Mouse (Mus musculus) c-Kit-positive CD71-positive TER-119-negative erythroid progenitor cells, embryonic 14.5 days (primary cell): ENCODE measurements around the gene Iqsec1.

ENCODE experiments used
- DNase-seq: peaks from one replicate; pipeline ENCODE4 v3.0.0-alpha.2; 2013; ENCODE audit warnings: low read depth

Iqsec1 gene

DNA sequence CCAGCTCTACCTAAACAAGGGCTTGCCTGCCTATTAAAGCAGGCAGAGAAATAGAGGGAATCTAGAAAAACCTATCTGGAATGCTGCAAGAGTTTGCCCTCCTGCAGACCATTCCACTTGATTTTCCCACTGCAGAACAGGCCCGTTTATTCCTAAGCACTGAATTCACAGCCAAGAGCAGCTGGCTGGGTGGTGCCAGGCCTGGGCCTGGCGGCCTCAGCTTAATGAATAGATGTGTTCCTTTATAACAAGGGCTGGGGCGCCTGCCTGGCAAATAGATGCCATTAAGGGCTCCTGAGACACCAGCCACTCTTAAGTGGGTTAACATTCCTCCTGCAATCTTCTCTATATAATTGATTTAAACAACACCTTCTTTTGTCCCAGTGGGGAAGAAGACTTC, 265.5 kb downstream of the Iqsec1 start:
- no peak for DNase-seq

DNA sequence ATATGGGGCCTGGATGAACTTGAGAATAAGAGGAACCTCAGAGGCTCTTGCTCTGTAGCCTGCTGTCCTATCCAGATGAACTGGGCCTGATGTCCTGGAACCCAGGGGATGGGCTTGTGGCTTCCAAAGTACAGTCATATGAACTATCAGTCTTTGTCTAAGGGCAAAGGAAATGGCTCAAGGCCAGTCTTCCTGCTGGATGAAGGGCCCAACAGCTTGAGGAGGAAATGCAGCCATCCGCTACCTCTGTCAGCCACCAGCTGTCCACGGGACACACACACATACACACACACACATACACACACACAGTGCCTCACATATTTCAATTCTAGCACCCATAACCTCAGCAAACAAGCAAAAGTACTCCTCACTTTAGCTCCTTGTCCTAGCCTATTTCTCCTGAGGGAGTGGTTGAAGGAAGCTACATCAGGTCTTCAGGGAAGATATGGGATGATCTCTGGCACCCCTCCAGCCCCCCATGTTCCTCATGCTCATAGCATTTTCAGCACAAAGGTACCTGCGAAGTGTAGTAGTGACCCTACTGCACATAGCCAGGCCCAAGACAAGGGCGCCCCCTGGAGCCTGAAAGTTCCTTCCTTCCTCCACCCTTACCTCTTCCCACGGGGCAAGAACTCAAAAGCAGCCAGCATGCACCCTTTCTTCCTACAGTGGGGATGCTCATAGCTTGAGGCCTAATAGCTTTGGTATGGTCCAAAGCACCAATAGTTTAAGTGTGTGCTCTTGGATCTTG, 267.3 kb downstream of the Iqsec1 start:
- peak; percentile 58 for DNase-seq

DNA sequence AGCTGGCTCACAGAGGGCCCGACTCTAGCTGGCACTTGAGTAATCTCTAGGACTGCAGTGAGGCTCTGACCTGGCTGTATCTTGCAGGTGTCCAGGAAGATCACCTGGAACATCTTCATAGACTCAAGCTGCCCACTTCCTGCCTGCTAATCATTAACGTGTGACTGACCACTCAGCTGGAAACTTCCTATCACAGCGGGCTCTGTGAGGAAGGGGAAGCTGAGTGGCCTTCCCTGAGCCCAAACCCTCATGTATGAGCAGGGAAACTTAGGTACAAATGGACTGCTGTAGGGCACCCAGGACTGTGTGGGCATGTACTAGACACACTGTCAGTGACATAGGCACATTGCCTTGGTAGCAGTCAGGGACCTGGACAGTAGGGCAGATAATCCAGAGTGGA, 268.3 kb downstream of the Iqsec1 start:
- DNase-seq = no peak

DNA sequence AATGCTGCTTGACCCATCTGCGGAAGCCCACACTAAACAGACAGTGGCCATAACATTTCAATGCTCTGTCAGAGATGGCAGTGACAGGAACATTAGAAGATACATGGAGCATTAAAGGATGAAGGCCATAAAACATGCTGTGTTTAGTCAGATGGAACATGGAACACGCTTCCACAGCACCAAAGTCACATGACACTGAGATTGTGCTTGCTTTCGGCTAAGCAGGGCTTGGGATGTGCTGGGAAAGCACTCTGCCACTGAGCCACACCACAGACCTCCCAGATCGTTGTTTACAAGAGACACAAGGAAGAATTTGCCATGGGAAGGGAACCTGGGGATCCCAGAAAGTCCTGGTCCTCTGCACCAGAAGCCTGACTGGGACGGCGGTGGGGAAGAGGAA, 269.1 kb downstream of the Iqsec1 start:
- DNase-seq = no peak

DNA sequence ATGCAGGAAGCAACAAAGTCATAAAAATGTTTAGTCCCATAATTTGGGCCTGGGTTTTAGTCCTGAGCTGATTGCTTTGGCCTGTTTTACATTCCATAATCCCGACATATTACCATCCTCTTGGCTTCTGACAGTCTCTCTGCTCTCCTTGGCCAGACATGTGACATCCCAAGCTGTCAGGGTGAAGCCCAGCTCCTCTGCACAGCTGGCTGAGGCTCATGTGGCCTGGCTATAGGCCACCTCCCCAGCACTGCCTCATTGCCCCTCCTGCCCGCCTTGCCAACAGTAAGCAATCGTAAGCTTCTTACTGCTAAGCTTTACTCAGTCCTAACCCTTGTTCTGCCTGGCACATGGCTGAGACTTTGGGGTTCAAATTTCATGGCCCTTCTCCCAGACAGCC, 270.0 kb downstream of the Iqsec1 start:
- DNase-seq = no peak

DNA sequence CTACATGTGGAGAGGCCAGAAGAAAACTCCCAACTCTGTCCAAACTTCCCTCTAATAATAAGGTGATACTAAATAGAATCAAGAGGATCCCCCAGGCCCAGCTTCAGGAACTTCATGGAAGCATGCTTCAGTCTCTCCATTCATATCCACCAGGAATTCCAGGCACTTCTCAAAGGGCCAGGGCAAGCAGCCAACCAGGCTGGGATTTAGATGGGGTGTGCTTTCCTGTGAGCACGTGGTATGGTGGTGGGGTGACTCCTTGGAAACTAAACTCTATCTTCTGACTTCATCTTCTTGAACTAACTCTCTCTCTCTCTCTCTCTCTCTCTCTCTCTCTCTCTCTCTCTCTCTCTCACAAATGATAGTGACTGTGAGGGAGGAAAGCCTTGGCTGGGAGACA, 270.8 kb downstream of the Iqsec1 start:
- no peak for DNase-seq

DNA sequence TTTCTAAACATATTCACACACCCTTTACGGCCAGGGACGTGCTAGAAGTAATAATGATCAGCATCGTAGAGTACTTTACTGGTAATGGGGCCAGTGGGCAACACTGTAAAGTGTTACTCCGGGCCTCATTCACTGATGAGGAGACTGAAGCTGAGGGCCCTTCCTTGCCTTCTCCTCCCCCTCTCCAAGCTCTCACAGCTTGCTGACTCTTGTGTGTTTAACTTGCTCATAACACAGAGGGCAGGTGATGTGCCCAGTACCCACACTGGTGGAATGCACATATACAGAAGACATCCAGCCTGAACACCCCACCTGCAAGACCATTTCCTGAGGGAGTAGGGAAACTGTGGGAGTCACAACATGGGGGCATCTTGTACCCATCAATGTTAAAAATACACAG, 271.6 kb downstream of the Iqsec1 start:
- DNase-seq = no peak

DNA sequence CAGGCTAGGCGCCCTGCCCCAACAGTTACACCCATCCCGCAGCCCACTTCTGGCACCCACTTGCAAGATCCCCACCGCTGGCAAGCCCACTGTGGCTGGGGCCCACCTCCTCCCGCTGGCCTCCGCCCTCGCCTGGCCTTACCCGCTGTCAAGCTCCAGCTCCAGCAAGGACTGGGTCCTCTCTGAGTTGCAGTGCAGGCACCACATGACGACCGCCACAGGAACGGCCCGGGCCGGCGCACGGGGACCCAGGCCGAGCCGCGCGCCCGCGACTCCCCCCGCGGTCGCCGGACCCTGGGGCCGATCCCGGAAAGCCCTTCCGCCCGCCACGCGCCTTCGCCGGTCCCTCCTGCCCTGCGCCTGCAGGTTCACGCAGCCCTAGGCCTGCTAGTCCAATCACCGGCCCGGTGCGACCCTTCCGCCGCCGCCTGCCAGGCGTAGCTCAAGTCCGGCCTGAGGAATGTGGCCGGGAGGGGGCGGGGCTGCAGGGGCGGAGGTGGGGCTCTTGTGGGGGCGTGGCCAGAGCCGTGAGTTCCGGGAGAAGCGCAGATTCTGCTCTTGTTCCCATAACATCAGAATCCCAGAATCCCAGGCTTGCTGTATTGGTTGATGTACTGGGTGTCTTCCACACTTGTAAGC, 272.3 kb downstream of the Iqsec1 start:
- peak; percentile 56 for DNase-seq

DNA sequence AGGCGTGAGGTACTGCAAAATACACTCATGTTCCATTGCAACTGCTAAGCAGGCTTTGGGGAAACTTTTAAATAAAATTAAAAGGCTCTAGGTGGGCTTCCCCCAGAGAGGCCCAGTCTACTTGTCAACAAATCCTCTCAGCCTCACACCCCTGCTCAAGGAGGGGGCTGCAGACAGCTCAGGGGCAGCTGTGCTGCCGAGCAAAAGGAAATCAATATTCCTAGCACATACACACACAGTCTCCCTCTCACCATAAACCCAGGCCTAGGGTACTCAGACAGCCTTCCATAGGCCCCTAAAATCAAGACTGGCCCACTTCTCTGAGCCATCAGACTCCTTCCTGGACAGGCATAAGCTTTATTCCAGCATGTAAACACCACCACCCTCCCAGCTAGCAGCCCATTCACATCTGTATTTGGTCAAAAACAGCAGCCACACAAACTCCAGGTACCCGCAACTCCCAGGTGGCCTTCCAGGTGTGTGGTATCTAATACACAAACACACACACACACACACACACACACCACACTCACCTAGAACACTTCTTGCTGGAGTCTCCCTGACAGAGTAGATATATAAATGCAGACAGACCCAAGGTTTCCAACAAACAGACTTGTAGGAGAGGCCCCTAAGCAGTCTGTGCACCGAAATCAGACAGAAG, 273.1 kb downstream of the Iqsec1 start:
- no peak for DNase-seq

DNA sequence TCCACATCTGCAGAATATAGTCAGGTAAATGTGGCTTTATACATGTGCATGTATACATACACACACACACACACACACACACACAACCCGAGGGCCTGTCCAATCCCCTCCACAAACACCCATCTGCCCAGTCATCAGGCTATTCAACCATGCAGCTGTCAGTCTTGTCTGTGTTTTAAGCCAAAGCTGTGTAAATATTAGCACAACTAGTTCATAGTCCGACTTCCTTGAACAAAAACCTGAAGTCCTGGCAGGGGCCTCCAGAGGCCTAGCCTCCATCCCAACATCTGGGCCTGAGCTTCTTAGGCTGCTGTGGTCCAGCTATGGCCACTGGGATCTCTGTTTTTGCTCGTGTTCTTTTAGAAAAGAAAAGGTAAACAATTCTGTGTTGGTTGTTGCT, 274.8 kb downstream of the Iqsec1 start:
- no peak for DNase-seq

DNA sequence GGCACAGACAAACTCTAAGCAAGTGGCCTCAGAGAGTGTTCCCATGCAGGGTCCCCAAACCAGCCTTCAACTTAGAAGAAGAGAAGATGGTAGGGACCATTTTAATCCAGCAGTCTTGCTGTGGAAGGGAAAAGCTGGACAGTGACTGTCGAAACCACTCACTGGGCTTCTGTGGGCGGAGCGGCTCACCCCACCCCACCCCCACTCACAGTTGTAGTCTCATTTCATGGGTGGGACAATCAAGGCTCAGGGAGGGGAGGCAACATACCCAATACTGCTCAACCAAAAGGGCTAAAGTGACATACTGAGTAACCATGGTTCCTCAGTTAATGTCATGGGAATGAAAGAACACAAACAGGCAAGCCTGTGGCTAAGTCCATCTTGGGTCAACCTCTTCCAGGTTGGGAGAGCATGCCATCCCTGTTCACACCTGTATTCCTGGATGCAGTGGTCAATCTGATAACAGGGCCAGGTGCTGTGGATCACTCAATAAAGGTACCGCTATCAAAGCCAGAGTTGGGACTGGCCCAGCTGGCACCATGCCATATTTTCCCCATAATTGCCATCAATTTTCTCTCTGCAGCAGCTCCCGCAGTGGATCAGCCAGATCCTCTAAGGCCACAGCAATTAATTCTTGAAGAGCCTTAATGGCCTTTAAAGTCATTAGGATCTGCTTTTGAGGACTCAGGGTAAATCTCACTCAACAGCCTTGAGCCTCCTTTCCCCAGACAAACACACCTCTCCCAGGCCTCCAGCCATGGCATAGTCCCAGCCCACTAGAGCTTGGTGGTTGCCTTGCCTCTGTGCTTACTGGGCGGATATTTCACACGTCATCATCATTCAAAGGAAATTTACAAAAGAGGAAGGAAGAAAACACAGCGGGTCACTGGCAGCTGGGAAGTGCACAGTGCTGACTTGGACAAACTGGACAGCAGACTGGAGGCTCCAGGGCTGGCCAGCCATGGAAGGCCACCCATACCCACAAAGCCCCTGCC, 275.7 kb downstream of the Iqsec1 start:
- no peak for DNase-seq

DNA sequence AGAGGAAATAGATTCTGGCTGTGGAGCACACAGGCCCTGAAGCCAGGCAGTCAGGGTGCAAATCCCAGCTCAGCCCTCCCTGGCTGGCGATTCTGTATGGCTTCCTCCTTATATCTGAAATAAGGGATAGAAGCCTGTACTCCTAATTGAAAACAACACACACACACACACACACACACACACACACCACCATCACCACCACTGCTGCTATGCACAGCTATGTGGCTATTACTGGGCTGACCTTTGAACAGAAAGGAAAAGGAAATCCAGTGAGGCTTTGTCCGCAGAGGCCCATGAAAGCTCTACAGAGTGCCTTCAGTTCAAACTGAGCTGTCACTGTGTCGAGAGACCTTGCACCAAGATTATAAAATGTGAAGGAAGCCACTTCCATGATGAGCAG, 276.4 kb downstream of the Iqsec1 start:
- DNase-seq = no peak

DNA sequence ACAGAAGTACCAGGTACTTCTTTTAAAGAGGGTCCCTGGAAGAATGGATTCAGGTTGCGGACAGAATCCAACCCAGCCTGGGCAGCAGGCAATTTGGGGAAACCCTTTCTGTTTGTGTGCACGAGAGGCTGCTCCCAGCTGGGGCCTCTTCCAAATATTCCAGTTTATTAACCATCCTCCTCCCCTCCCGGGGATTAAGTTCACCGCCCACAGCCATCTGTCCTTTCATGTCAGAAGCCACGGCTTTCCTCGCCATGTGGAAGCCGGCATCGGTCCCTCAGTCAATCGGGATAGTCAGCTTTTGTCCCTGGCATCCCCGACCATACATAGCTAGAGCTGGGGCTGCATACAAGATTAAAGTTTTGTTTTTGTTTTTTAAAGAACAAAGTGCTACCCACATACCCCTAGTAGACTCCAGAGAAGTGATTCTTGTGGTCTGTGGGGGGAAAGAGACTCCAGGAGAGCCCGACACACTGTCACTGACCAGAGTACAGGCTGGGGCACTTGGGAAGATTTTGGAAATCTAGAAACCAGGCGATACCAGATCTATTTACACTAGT, 276.9 kb downstream of the Iqsec1 start:
- DNase-seq = no peak

DNA sequence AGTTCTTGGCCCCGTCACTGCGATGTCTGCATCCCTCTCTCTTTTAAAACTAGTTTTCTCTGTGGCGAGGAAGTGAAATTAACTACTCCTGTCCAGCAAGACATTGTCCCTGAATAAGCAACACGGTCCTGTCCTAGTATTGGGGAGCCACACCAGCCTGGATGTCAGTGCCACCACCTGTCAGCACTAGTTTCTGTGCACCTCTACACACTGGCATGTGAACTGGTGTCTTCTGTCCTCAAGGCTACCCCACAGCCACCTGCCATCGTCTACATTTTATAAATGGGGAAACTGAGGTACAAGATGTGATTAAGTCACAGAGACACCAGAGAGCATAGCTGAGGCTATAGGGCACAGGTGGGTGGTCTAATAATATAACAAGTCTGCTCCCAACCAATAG, 277.7 kb downstream of the Iqsec1 start:
- DNase-seq = no peak

DNA sequence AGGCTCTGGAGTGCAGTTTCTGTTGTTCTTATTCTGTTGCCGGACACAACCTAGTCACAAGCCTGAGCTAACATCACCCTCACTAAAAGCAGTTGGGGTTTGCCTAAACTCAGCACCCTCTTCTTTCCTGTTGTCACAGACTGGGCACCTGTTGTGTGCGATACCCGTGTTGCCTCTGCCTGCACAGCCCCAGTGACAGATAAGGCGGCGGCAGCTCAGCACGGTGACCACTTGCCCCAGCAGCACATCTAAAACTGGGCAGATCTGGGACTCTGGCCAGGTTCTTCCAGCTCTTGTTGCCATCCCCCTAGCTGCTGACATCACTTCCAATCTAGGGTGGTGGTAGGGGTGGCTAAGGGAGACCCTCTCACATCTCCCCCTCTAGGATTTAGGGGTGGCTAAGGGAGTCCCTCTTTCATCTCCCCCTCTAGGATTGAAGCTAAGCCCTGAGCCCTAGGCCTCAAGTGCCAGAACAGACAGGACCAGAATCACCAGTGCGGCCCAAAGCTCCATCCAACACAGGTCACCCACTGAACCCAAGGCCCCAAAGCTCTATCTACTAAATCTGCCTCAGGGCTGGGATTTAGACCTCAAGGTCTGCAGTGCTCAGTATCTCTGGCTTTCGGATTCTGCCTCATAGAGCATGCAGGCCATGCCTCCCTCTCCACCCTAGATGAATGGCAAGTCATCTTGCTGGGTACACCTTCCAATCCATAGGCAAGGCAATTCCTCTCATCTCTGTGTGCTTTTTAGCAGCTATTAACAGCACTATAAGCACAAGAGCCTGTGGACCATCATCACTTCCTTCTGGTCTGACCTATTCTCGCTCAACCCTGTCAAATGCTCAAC, 278.3 kb downstream of the Iqsec1 start:
- peak; percentile 74 for DNase-seq

DNA sequence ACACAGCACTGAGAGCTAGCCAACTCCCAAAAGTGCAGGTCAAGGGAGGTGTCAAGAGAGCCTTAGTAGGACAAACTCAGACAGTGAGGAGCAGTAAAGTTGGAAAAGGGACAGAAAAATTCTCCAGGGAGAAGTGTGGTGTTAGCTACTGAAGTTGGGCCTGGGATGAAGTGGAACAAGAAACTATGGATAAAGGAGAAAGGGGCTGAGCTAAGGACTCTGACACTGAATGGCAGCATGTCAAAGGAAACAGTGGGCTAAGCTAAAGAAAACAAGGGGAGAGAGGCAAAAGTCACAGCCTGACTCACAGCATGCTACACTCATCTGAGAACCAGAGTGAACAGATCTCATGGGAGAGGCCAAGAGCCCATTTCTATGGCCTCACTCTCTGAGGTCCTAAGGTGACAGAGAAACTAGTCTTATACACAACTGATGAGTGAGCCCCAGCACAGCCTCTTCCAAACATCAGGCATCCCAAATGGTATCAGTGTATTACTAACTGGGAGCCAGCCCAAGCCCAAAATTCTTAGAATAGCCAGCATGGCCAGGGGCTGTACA, 280.3 kb downstream of the Iqsec1 start:
- no peak for DNase-seq

DNA sequence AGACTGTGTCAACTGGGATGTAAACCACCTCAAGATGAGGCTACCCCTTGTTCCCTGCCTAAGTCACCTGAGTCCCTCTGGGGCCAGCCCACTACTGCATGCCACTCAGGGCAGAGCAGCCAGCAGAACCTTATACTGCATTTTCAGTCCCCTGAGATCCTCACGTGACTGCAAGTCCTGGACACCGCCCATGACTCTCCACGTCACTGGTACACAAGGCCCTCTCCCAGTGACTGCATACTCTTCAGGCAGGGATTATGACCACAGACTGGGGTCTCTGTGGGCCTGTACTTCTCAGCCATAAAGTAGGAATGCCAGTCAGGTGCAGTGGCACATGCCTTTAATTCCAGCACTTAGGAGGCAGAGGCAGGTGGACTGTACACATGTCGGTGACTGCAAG, 281.3 kb downstream of the Iqsec1 start:
- peak; percentile 44 for DNase-seq

DNA sequence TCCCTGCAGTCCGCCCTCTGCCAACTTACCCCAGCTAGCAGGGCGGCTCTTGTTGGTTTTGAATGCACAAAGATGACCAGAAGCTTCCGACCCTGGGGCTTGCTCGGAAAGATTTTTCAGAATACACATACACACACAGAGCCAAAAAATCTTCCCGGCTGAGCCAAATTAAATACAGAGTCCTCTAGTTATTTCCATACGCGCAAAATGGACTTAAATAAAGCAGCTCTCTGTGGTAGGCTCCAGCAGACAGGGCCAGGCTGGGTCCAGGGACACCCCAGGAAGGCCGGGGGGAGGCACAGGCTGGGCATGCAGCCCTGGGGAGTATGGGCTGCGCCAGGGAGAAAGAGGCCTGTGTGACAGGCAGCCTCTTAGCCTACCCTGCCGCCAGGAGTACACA, 282.0 kb downstream of the Iqsec1 start:
- no peak for DNase-seq

DNA sequence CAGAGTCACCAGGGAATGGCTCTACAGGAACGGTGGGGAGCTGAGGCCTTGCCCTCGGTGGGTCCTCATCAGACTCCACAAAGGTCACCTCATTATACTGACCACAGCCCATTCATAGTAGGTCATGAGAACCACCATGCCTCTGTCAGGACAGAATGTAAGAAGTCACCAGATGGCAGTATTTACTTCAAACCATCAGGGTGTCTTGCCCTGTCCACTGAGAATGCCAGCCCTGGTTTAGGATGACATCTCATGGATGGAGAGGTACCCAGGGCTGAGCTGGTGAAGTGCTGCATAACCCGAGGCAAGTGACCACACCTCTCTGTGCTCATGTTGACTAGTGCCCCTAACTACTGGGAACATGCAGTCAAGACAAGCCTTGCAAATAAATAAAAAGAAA, 282.7 kb downstream of the Iqsec1 start:
- DNase-seq = no peak

DNA sequence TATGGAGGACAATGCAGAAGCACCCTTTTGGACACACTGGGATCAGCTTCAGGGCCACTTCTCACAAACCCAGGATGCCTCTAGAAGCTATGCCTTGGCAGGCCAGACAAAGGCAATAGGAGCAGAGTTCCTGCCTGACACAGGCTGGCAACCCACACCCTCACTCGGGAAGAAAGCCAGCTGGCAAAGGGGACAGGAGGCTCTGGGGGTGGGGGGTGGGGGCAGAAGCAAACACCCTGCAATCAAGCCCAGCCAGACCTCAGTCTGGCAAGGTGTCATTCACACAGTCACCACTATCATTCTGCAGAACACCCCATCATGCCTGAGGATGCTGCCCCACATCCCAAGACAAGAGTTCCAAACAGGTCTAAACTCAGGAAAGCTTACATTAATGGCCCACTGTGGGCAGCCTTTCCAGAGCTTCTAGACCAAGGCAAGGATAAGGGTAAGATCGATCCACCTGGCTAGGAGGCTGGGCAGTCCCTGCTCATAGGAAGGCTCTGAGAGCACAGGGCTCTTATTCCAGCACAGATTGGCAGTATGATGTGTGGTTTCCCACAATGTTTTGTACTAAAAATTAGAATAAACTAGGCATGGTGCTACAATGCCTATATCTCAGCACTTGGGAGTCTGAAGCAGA, 283.7 kb downstream of the Iqsec1 start:
- DNase-seq = no peak
